8 mouse cellular contexts compared by ENCODE assay signal in genomic region chr4:141591547-141591946, GRCm38 (mm10). TPM values are rescaled to one million over a fixed set of nuclear protein-coding genes. Genes with fewer than 3 reads are reported as not detected.
DNase-seq lines count a peak whose midpoint lies in the region; ATAC-seq and TF ChIP-seq lines count a peak whose summit lies in the region.

No protein-coding gene starts in this region.

- H3K27ac ChIP-seq in hindbrain, embryonic 11.5 days (ENCODE audit: low read depth, low read length) = no peak overlapping the region
- no peak overlapping the region for H3K27ac ChIP-seq in hindbrain, embryonic 13.5 days
- H3K27ac ChIP-seq in bone marrow macrophage, adult 2 months (ENCODE audit: insufficient read depth, low read depth, low read length) = no peak overlapping the region
- H3K27ac ChIP-seq in lung, postnatal 0 days (ENCODE audit: low read length) = no peak overlapping the region

- TF ChIP-seq EP300 in lung, postnatal 0 days (IDR thresholded peaks at IDR 0.05) = no peak

- ATAC-seq in hindbrain, embryonic 11.5 days (ENCODE audit: low FRiP score) = no peak
- no peak for ATAC-seq in hindbrain, embryonic 13.5 days (ENCODE audit: low FRiP score)
- ATAC-seq in lung, postnatal 0 days = no peak
- ATAC-seq in monocyte, adult 5-6 weeks (replicated peaks; ENCODE audit: insufficient number of reproducible peaks, low FRiP score, low TSS enrichment, poor library complexity, severe bottlenecking) = no peak

- TF ChIP-seq CTCF in bone marrow macrophage, adult 2 months (IDR thresholded peaks at IDR 0.05; ENCODE audit: low read depth, low read length) = peak; percentile 81
- peak; percentile 82 for TF ChIP-seq CTCF in lung, postnatal 0 days (IDR thresholded peaks at IDR 0.05)

- TF ChIP-seq POLR2A in bone marrow macrophage, adult 2 months (IDR thresholded peaks at IDR 0.05; ENCODE audit: borderline replicate concordance, low read depth, low read length) = no peak

- H3K9me3 ChIP-seq in hindbrain, embryonic 11.5 days (ENCODE audit: control insufficient read depth, low read length) = no peaks in the 10 kb centered on the region
- H3K9me3 ChIP-seq in hindbrain, embryonic 13.5 days = no peaks in the 10 kb centered on the region
- H3K9me3 ChIP-seq in lung, postnatal 0 days (ENCODE audit: low read length) = no peaks in the 10 kb centered on the region

- no peak overlapping the region for H3K4me3 ChIP-seq in hindbrain, embryonic 11.5 days (ENCODE audit: low read depth, low read length)
- no peak overlapping the region for H3K4me3 ChIP-seq in hindbrain, embryonic 13.5 days
- H3K4me3 ChIP-seq in bone marrow macrophage, adult 2 months (ENCODE audit: insufficient read depth, low read length) = no peak overlapping the region
- H3K4me3 ChIP-seq in lung, postnatal 0 days (ENCODE audit: low read depth, low read length) = no peak overlapping the region

- DNase-seq in hindbrain, embryonic 11.5 days (ENCODE audit: low spot score) = peak; percentile 47
- peak; percentile 10 to 24 for DNase-seq in CD8-positive naive resting alpha-beta T cell, adult 2 months (ENCODE audit: low read depth in 2 of 2, low spot score in 2 of 2)
- peak; percentile 44 for DNase-seq in lung, postnatal 0 days (ENCODE audit: low spot score)
- peak; percentile 72 for DNase-seq in thymus, postnatal 4 days
- no peak for DNase-seq in right cerebral cortex, postnatal 36 days (ENCODE audit: low spot score in 2 of 2)

- H3K9ac ChIP-seq in hindbrain, embryonic 11.5 days (ENCODE audit: low read depth, low read length) = no peak overlapping the region
- H3K9ac ChIP-seq in hindbrain, embryonic 13.5 days = no peak overlapping the region
- H3K9ac ChIP-seq in lung, postnatal 0 days (replicated peaks; ENCODE audit: low read depth) = no peak overlapping the region

- H3K27me3 ChIP-seq in hindbrain, embryonic 11.5 days (ENCODE audit: control insufficient read depth, insufficient read depth, low read length) = no peaks in the 10 kb centered on the region
- no peaks in the 10 kb centered on the region for H3K27me3 ChIP-seq in hindbrain, embryonic 13.5 days
- H3K27me3 ChIP-seq in lung, postnatal 0 days (replicated peaks; ENCODE audit: insufficient read depth, low read length) = no peaks in the 10 kb centered on the region

- no peaks in the 10 kb centered on the region for H3K36me3 ChIP-seq in hindbrain, embryonic 11.5 days (ENCODE audit: control insufficient read depth, insufficient read depth, low read length)
- H3K36me3 ChIP-seq in hindbrain, embryonic 13.5 days = peaks cover 46% of the 10 kb centered on the region
- H3K36me3 ChIP-seq in lung, postnatal 0 days (ENCODE audit: insufficient read depth, low read length) = peaks cover 7% of the 10 kb centered on the region

- WGBS in hindbrain, embryonic 11.5 days = 23% methylated on average over 3 of the region's 3 CpGs
- whole genome bisulfite sequencing in hindbrain, embryonic 13.5 days = 26% methylated on average over 3 of the region's 3 CpGs
- 11% methylated on average over 3 of the region's 3 CpGs for WGBS in lung, postnatal 0 days

- H3K4me2 ChIP-seq in hindbrain, embryonic 11.5 days (replicated peaks; ENCODE audit: low read depth, low read length) = no peak overlapping the region
- no peak overlapping the region for H3K4me2 ChIP-seq in hindbrain, embryonic 13.5 days
- no peak overlapping the region for H3K4me2 ChIP-seq in lung, postnatal 0 days (replicated peaks; ENCODE audit: low read depth, low read length)

- H3K4me1 ChIP-seq in hindbrain, embryonic 11.5 days (replicated peaks; ENCODE audit: control insufficient read depth, insufficient read depth, low read length) = no peaks in the 10 kb centered on the region
- no peaks in the 10 kb centered on the region for H3K4me1 ChIP-seq in hindbrain, embryonic 13.5 days (replicated peaks)
- H3K4me1 ChIP-seq in bone marrow macrophage, adult 2 months (ENCODE audit: control insufficient read depth, insufficient read depth, low read length) = no peaks in the 10 kb centered on the region
- H3K4me1 ChIP-seq in lung, postnatal 0 days (ENCODE audit: insufficient read depth, low read depth, low read length) = no peaks in the 10 kb centered on the region

RNA-seq across cellular contexts. Expression of gene Fblim1, which starts 14.3 kb away (rescaled TPM):
- 29.1 and 31.1 TPM in 2 replicates for polyA plus RNA-seq in hindbrain, embryonic 11.5 days (2014; fragmentation: Nextera tagmentation; extraction: Ambion mirVana)
- 41.0 and 43.3 TPM in 2 replicates for polyA plus RNA-seq in hindbrain, embryonic 13.5 days (2015; fragmentation: Nextera tagmentation; extraction: Ambion mirVana)
- polyA plus RNA-seq in bone marrow macrophage, adult 2 months (2012; ENCODE audit: insufficient read depth, insufficient read length, missing spikeins) = 60.2 and 65.0 TPM in 2 replicates
- polyA plus RNA-seq in lung, postnatal 0 days (2015; fragmentation: Nextera tagmentation; extraction: Ambion mirVana) = 52.3 and 57.5 TPM in 2 replicates
- total RNA-seq in monocyte, adult 5-6 weeks (2017) = not detected in 3 replicates

RNA-seq across cellular contexts. Expression of gene Tmem82, which starts 26.9 kb away (rescaled TPM):
- polyA plus RNA-seq in hindbrain, embryonic 11.5 days (2014; fragmentation: Nextera tagmentation; extraction: Ambion mirVana) = 0.33 and 0.52 TPM in 2 replicates
- polyA plus RNA-seq in hindbrain, embryonic 13.5 days (2015; fragmentation: Nextera tagmentation; extraction: Ambion mirVana) = 0.25 and 0.43 TPM in 2 replicates
- polyA plus RNA-seq in bone marrow macrophage, adult 2 months (2012; ENCODE audit: insufficient read depth, insufficient read length, missing spikeins) = 2.4 and 3.3 TPM in 2 replicates
- polyA plus RNA-seq in lung, postnatal 0 days (2015; fragmentation: Nextera tagmentation; extraction: Ambion mirVana) = 3.5 and 3.6 TPM in 2 replicates
- total RNA-seq in monocyte, adult 5-6 weeks (2017) = not detected in 3 replicates

RNA-seq across cellular contexts. Expression of gene Slc25a34, which starts 32.1 kb away (rescaled TPM):
- not detected in 2 replicates for polyA plus RNA-seq in hindbrain, embryonic 11.5 days (2014; fragmentation: Nextera tagmentation; extraction: Ambion mirVana)
- polyA plus RNA-seq in hindbrain, embryonic 13.5 days (2015; fragmentation: Nextera tagmentation; extraction: Ambion mirVana) = 0.26 TPM in 1 of 2 replicates, not detected in the other
- 0.48 and 0.49 TPM in 2 replicates for polyA plus RNA-seq in bone marrow macrophage, adult 2 months (2012; ENCODE audit: insufficient read depth, insufficient read length, missing spikeins)
- polyA plus RNA-seq in lung, postnatal 0 days (2015; fragmentation: Nextera tagmentation; extraction: Ambion mirVana) = 1.1 and 1.2 TPM in 2 replicates
- total RNA-seq in monocyte, adult 5-6 weeks (2017) = not detected in 3 replicates

RNA-seq across cellular contexts. Expression of gene Spen, which starts 53.1 kb away (rescaled TPM):
- polyA plus RNA-seq in hindbrain, embryonic 11.5 days (2014; fragmentation: Nextera tagmentation; extraction: Ambion mirVana) = 17.6 and 22.0 TPM in 2 replicates
- 19.2 and 19.7 TPM in 2 replicates for polyA plus RNA-seq in hindbrain, embryonic 13.5 days (2015; fragmentation: Nextera tagmentation; extraction: Ambion mirVana)
- polyA plus RNA-seq in bone marrow macrophage, adult 2 months (2012; ENCODE audit: insufficient read depth, insufficient read length, missing spikeins) = 23.6 and 29.2 TPM in 2 replicates
- polyA plus RNA-seq in lung, postnatal 0 days (2015; fragmentation: Nextera tagmentation; extraction: Ambion mirVana) = 5.7 and 8.8 TPM in 2 replicates
- 39.8 to 81.5 TPM (median 48.1 TPM) in 3 replicates for total RNA-seq in monocyte, adult 5-6 weeks (2017)

Comparison
In these comparisons a context has a peak if more than half of its experiments do, and no peak if none do; other contexts are left out.
1. DNase-seq: peak in hindbrain, embryonic 11.5 days (single experiment), CD8-positive naive resting alpha-beta T cell, adult 2 months (2 of 2), lung, postnatal 0 days (single experiment) and thymus, postnatal 4 days (single experiment); none in right cerebral cortex, postnatal 36 days (0 of 2).